ENCODE assay signal across 29 mouse cellular contexts in genomic region chr13:119810031-119810430, GRCm38 (mm10). TPM values are rescaled to one million over a fixed set of nuclear protein-coding genes. Genes with fewer than 3 reads are reported as not detected.
DNase-seq lines count a peak whose midpoint lies in the region; ATAC-seq lines count a peak whose summit lies in the region.
"Had no signal": no experiment of that assay in that cellular context is flagged by ENCODE, and none has a peak within 500 bp of the region (broad histone marks: within the 10 kb centered on the region; RNA-seq: fewer than 3 reads in every experiment).

No protein-coding gene starts in this region.

- no peak overlapping the region for H3K4me2 ChIP-seq in forebrain, embryonic 13.5 days
- H3K4me2 ChIP-seq: embryonic facial prominence, embryonic 15.5 days; forebrain, embryonic 15.5 days; hindbrain, embryonic 12.5 days had no signal

- H3K27me3 ChIP-seq in forebrain, embryonic 13.5 days = no peaks in the 10 kb centered on the region
- H3K27me3 ChIP-seq: CH12.LX; embryonic facial prominence, embryonic 15.5 days; forebrain, embryonic 15.5 days; hindbrain, embryonic 12.5 days; Patski had no signal

- H3K36me3 ChIP-seq in forebrain, embryonic 13.5 days (ENCODE audit: poor library complexity, severe bottlenecking) = no peaks in the 10 kb centered on the region
- H3K36me3 ChIP-seq: embryonic facial prominence, embryonic 15.5 days; forebrain, embryonic 10.5 days; forebrain, embryonic 15.5 days; hindbrain, embryonic 12.5 days had no signal

- H3K27ac ChIP-seq in forebrain, embryonic 13.5 days = no peak overlapping the region
- H3K27ac ChIP-seq: embryonic facial prominence, embryonic 15.5 days; forebrain, embryonic 10.5 days; forebrain, embryonic 15.5 days; heart, adult 2 months; hindbrain, embryonic 12.5 days had no signal

- WGBS in forebrain, embryonic 13.5 days = 91% methylated on average over 9 of the region's 9 CpGs

- no peak overlapping the region for H3K4me3 ChIP-seq in forebrain, embryonic 13.5 days
- H3K4me3 ChIP-seq: embryonic facial prominence, embryonic 15.5 days; erythroblast, embryonic 14.5 days; forebrain, embryonic 10.5 days; forebrain, embryonic 15.5 days; heart, adult 2 months; hindbrain, embryonic 12.5 days had no signal

- no peak for ATAC-seq in forebrain, embryonic 13.5 days
- ATAC-seq: activated CD4-positive, CD25-positive, alpha-beta regulatory T cell, adult 4 months; forebrain, embryonic 15.5 days; hindbrain, embryonic 16.5 days; inflammation-experienced regulatory T-cells, adult 6 months; intestine, postnatal 0 days; Patski had no signal

- no peaks in the 10 kb centered on the region for H3K4me1 ChIP-seq in forebrain, embryonic 13.5 days
- H3K4me1 ChIP-seq: embryonic facial prominence, embryonic 15.5 days; forebrain, embryonic 10.5 days; forebrain, embryonic 15.5 days; hindbrain, embryonic 12.5 days had no signal

- intact Hi-C loops in heart, postnatal 25 days (cut with DNase I) = no loop called here
- intact Hi-C loops in gastrocnemius, postnatal 14 days (cut with DNase I; ENCODE audit: low total_unique reads) = no loop called here

- peak; percentile 91 for DNase-seq in heart, adult 11 months
- DNase-seq in heart, postnatal 25 days (ENCODE audit: low spot score) = no peak
- peak; percentile 21 for DNase-seq in kidney, postnatal 10 days
- no peak for DNase-seq in kidney, postnatal 14 days
- DNase-seq in gastrocnemius, adult 18-20 months (ENCODE audit: low spot score) = peak; percentile 22
- DNase-seq in gastrocnemius, postnatal 14 days = peak; percentile 64
- DNase-seq in cerebellum, postnatal 10 days = no peak
- DNase-seq: adrenal gland, postnatal 14 days; cerebellum, adult 11-12 months; cerebellum, adult 9-10 months; cerebellum, postnatal 36 days; heart, adult 2 months had no signal

- no peaks in the 10 kb centered on the region for H3K9me3 ChIP-seq in forebrain, embryonic 13.5 days (replicated peaks)
- H3K9me3 ChIP-seq: embryonic facial prominence, embryonic 15.5 days; forebrain, embryonic 10.5 days; forebrain, embryonic 15.5 days; hindbrain, embryonic 12.5 days had no signal

- H3K9ac ChIP-seq in forebrain, embryonic 13.5 days = no peak overlapping the region
- H3K9ac ChIP-seq: embryonic facial prominence, embryonic 15.5 days; forebrain, embryonic 15.5 days; hindbrain, embryonic 12.5 days had no signal

RNA-seq across cellular contexts. Expression of gene Zfp131, which starts 19.3 kb away (rescaled TPM):
- 10 to 100 TPM; 19.0 to 20.2 TPM for total RNA-seq in heart, postnatal 25 days (2021)
- total RNA-seq in gastrocnemius, adult 18-20 months (2021) = 10 to 100 TPM; 19.4 to 20.5 TPM
- total RNA-seq in gastrocnemius, postnatal 14 days (2021) = 10 to 100 TPM; 13.7 to 15.6 TPM
- 52.8 and 53.4 TPM in 2 replicates for polyA plus RNA-seq in forebrain, embryonic 13.5 days (2015; fragmentation: Nextera tagmentation; extraction: Ambion mirVana)

RNA-seq across cellular contexts. Expression of gene AF067063, which starts 20.0 kb away (rescaled TPM):
- total RNA-seq in heart, postnatal 25 days (2021) = not detected
- total RNA-seq in gastrocnemius, adult 18-20 months (2021) = not detected
- not detected for total RNA-seq in gastrocnemius, postnatal 14 days (2021)
- polyA plus RNA-seq in forebrain, embryonic 13.5 days (2015; fragmentation: Nextera tagmentation; extraction: Ambion mirVana) = not detected in 2 replicates
- total RNA-seq: adrenal gland, adult 18-20 months; adrenal gland, postnatal 14 days; CH12.LX; gastrocnemius, postnatal 4 days; heart, adult 2 months; heart, postnatal 36 days had no signal
- polyA plus RNA-seq: activated CD4-positive, CD25-positive, alpha-beta regulatory T cell, adult 4 months; C2C12; embryonic facial prominence, embryonic 15.5 days; erythroblast, embryonic 14.5 days; forebrain, embryonic 10.5 days; forebrain, embryonic 15.5 days; heart, adult 2 months; heart, embryonic 14.5 days; hindbrain, embryonic 12.5 days; hindbrain, embryonic 16.5 days; inflammation-experienced regulatory T-cells, adult 6 months; intestine, postnatal 0 days; Patski had no signal

RNA-seq across cellular contexts. Expression of gene D13Ertd608e, which starts 25.8 kb away (rescaled TPM):
- not detected for total RNA-seq in heart, postnatal 25 days (2021)
- not detected for total RNA-seq in gastrocnemius, adult 18-20 months (2021)
- not detected for total RNA-seq in gastrocnemius, postnatal 14 days (2021)
- polyA plus RNA-seq in forebrain, embryonic 13.5 days (2015; fragmentation: Nextera tagmentation; extraction: Ambion mirVana) = not detected in 2 replicates
- total RNA-seq: adrenal gland, adult 18-20 months; adrenal gland, postnatal 14 days; CH12.LX; gastrocnemius, postnatal 4 days; heart, adult 2 months; heart, postnatal 36 days had no signal
- polyA plus RNA-seq: activated CD4-positive, CD25-positive, alpha-beta regulatory T cell, adult 4 months; embryonic facial prominence, embryonic 15.5 days; erythroblast, embryonic 14.5 days; forebrain, embryonic 10.5 days; forebrain, embryonic 15.5 days; heart, adult 2 months; heart, embryonic 14.5 days; hindbrain, embryonic 12.5 days; hindbrain, embryonic 16.5 days; inflammation-experienced regulatory T-cells, adult 6 months; intestine, postnatal 0 days; Patski had no signal

RNA-seq across cellular contexts. Expression of gene Nim1k, which starts 54.3 kb away (rescaled TPM):
- 1 to 10 TPM; 1.1 to 1.3 TPM for total RNA-seq in heart, postnatal 25 days (2021)
- total RNA-seq in gastrocnemius, adult 18-20 months (2021) = 1 to 10 TPM; 1.3 to 1.6 TPM
- total RNA-seq in gastrocnemius, postnatal 14 days (2021) = 1 to 10 TPM; 1.3 to 1.7 TPM
- 4.2 and 4.8 TPM in 2 replicates for polyA plus RNA-seq in forebrain, embryonic 13.5 days (2015; fragmentation: Nextera tagmentation; extraction: Ambion mirVana)
- polyA plus RNA-seq: erythroblast, embryonic 14.5 days had no signal

Comparison
In these comparisons a context has a peak if more than half of its experiments do, and no peak if none do; other contexts are left out.
1. DNase-seq: peak in heart, adult 11 months (single experiment), kidney, postnatal 10 days (single experiment), gastrocnemius, adult 18-20 months (single experiment) and gastrocnemius, postnatal 14 days (single experiment); none in heart, postnatal 25 days (single experiment), kidney, postnatal 14 days (single experiment) and cerebellum, postnatal 10 days (0 of 2).